Mouse (Mus musculus) stomach, embryonic 16.5 days (tissue): ENCODE data around the gene Myog. TPM values are rescaled to one million over a fixed set of nuclear protein-coding genes. Genes with fewer than 3 reads are reported as not detected.
"Not testable (repeated sequence)": the region's sequence is repeated elsewhere in the genome, so short reads cannot be mapped to it uniquely, and the experiment has no call there.

Source experiments
- ATAC-seq: fragments of 200-750 bp; cut with Nextera tagmentation; 2 replicates; pipeline ENCODE4 v1.8.0; 2017; ENCODE audit warnings: moderate number of reproducible peaks, moderate TSS enrichment; ENCODE audit not compliant: insufficient read depth, low FRiP score
- H3K27ac ChIP-seq: fragments of 300-500 bp; sonication (generic); 2 replicates; pipeline ENCODE4 v1.5.1; 2014; ENCODE audit warnings: low read length
- H3K27me3 ChIP-seq: fragments of 300-500 bp; sonication (generic); 2 replicates; pipeline ENCODE4 v1.6.1; 2014; ENCODE audit warnings: low read length, control low read depth, mixed read lengths; ENCODE audit not compliant: control insufficient read depth, insufficient read depth
- H3K36me3 ChIP-seq: fragments of 300-500 bp; sonication (generic); 2 replicates; pipeline ENCODE4 v1.6.1; 2014; ENCODE audit warnings: low read length; ENCODE audit not compliant: control insufficient read depth, insufficient read depth
- H3K4me1 ChIP-seq: fragments of 300-500 bp; sonication (generic); 2 replicates; pipeline ENCODE4 v1.6.1; 2014; ENCODE audit warnings: low read length, control low read depth, mixed read lengths; ENCODE audit not compliant: control insufficient read depth, insufficient read depth
- H3K4me2 ChIP-seq: fragments of 300-500 bp; sonication (generic); 2 replicates; pipeline ENCODE4 v1.6.1; 2014; ENCODE audit warnings: low read depth, low read length, mixed read lengths
- H3K4me3 ChIP-seq: fragments of 300-500 bp; sonication (generic); replicated peaks from 2 replicates; pipeline ENCODE4 v1.5.1; 2014; ENCODE audit warnings: mild to moderate bottlenecking, low read length
- H3K9ac ChIP-seq: fragments of 300-500 bp; sonication (generic); 2 replicates; pipeline ENCODE4 v1.6.1; 2014; ENCODE audit warnings: low read length
- H3K9me3 ChIP-seq: fragments of 300-500 bp; sonication (generic); replicated peaks from 2 replicates; pipeline ENCODE4 v1.6.1; 2016; ENCODE audit warnings: low read length, control low read depth; ENCODE audit not compliant: control insufficient read depth
- WGBS: fragments of 180-500 bp; shearing (Covaris S2); extraction: QIAGEN DNeasy Blood & Tissue Kit; methylation state at CpG from one replicate; pipeline ENCODE4 v1.1.7; 2014; 5-methylcytosine and 5-hydroxymethylcytosine counted together
- polyA plus RNA-seq: library from polyadenylated mRNA; unstranded; fragments of >200 nt; fragmentation: Nextera tagmentation; extraction: Ambion mirVana; gene quantifications from 2 replicates; pipeline ENCODE4 v1.2.1, GENCODE M21; 2015

Gene Myog
- polyA plus RNA-seq, 1 experiment from 2014 or later = 28.7 TPM

DNA sequence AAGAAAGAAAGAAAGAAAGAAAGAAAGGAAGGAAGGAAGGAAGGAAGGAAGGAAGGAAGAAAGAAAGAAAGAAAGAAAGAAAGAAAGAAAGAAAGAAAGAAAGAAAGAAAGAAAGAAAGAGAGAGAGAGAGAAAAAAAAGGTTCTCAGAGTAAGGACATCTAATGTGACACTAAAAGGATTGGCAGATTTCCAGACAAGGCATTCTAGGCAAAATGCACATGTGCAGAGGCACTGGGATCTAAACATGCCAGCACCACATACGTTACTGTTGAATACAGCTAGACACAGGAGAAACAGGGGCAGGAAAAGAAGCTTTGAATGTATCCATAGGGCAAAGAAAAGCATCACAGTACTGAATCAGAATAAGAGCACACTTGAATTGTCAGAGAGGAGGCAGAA is 40.1 kb upstream of the Myog start:
- H3K9ac ChIP-seq, H3K4me2 ChIP-seq, H3K4me1 ChIP-seq, H3K27ac ChIP-seq, H3K9me3 ChIP-seq, H3K36me3 ChIP-seq, H3K27me3 ChIP-seq, H3K4me3 ChIP-seq, ATAC-seq: not testable (repeated sequence)
- 68% methylated on average over 1 of the region's 1 CpGs for WGBS

- H3K4me1 ChIP-seq = no peaks in the 10 kb centered on the region
- H3K9ac ChIP-seq = no peak overlapping the region
- no peaks in the 10 kb centered on the region for H3K27me3 ChIP-seq
- H3K4me3 ChIP-seq = no peak overlapping the region
- 89% methylated on average over 6 of the region's 6 CpGs for WGBS
- ATAC-seq = no peak
- no peak overlapping the region for H3K4me2 ChIP-seq
- H3K36me3 ChIP-seq = no peaks in the 10 kb centered on the region
- peaks cover 5% of the 10 kb centered on the region; the same call in 1 of the 2 replicates for H3K9me3 ChIP-seq
- no peak overlapping the region for H3K27ac ChIP-seq
Observed at GRCm38 (mm10) chr1:134264341-134264740, 25.4 kb upstream of the Myog start.

- no peak overlapping the region for H3K4me2 ChIP-seq
- no peak overlapping the region for H3K27ac ChIP-seq
- no peaks in the 10 kb centered on the region for H3K27me3 ChIP-seq
- no peak for ATAC-seq
- no peaks in the 10 kb centered on the region for H3K4me1 ChIP-seq
- no peaks in the 10 kb centered on the region for H3K36me3 ChIP-seq
- no peak overlapping the region for H3K4me3 ChIP-seq
- WGBS = 36% methylated on average over 2 of the region's 2 CpGs
- H3K9ac ChIP-seq = no peak overlapping the region
- peaks cover 4% of the 10 kb centered on the region; the same call in 1 of the 2 replicates for H3K9me3 ChIP-seq
Observed at GRCm38 (mm10) chr1:134265797-134266196, 24.0 kb upstream of the Myog start.

DNA sequence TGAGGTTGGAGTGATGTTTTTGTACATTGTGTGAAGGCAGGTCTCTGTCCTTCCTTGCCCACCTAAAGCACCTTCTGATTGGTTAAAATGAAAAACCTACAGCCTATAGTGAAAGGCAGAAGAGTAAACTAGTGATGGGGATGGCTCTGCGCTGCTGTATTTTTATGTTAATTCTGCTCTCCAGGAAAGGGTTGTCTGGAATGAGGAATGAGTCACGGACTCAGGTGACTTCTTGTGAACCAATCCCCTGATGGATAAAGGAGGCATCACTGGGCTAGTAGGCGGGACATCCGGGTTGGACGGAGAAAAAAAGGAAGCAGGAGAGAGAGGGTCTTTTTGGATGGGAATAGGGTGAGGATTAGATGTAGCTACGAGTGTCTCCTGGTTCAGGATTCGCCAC is 19.8 kb upstream of the Myog start:
- H3K9me3 ChIP-seq = no peaks in the 10 kb centered on the region
- no peak overlapping the region for H3K4me2 ChIP-seq
- H3K36me3 ChIP-seq = no peaks in the 10 kb centered on the region
- no peak overlapping the region for H3K4me3 ChIP-seq
- no peaks in the 10 kb centered on the region for H3K27me3 ChIP-seq
- H3K9ac ChIP-seq = no peak overlapping the region
- 70% methylated on average over 7 of the region's 7 CpGs for WGBS
- no peak overlapping the region for H3K27ac ChIP-seq
- ATAC-seq = no peak
- H3K4me1 ChIP-seq = peaks cover 5% of the 10 kb centered on the region; the same call in 1 of the 2 replicates

DNA sequence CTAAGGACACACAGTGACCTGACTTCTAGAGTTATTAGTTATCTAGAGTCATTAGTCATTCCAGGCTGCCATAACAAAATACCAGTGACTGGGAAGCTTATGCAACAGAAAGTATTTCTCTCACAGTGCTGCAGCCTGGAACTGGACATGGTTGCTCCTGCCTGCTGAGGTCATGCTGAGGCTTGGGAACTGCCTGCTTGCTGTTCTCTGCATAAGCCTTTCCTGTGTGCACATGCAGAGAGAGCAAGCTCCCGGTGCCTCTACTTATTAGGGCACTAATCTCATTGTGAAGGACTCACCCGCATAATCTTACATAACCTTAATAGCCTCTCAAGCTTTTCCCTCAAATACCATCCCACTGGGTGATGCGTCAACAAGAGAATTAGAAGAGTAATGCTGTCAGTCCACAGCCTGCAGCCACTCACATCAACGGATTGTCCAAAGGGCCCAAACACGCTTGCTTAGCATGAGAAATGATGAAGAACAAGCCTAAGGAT is 17.0 kb upstream of the Myog start:
- H3K9ac ChIP-seq = no peak overlapping the region
- no peaks in the 10 kb centered on the region for H3K9me3 ChIP-seq
- WGBS = 66% methylated on average over 5 of the region's 5 CpGs

GRCm38 (mm10) chr1:134273493-134274395 is 16.0 kb upstream of the Myog start:
- Histone ChIP-seq H3K9me3 (no peaks in the 10 kb centered on the region), H3K9ac (no peak overlapping the region), H3K4me3 (no peak overlapping the region), H3K27ac (no peak overlapping the region), H3K36me3 (no peaks in the 10 kb centered on the region), H3K27me3 (no peaks in the 10 kb centered on the region), H3K4me1 (peaks cover 5% of the 10 kb centered on the region; the same call in 1 of the 2 replicates), H3K4me2 (no peak overlapping the region)
- 41% methylated on average over 9 of the region's 9 CpGs for WGBS
- ATAC-seq = no peak

More for the DNA sequence above, 17.0 kb upstream of the Myog start:
- Histone ChIP-seq H3K4me1 (peaks cover 5% of the 10 kb centered on the region; the same call in 1 of the 2 replicates), H3K36me3 (no peaks in the 10 kb centered on the region), H3K27me3 (no peaks in the 10 kb centered on the region), H3K4me3 (no peak overlapping the region), H3K27ac (no peak overlapping the region), H3K4me2 (no peak overlapping the region)
- ATAC-seq = no peak

DNA sequence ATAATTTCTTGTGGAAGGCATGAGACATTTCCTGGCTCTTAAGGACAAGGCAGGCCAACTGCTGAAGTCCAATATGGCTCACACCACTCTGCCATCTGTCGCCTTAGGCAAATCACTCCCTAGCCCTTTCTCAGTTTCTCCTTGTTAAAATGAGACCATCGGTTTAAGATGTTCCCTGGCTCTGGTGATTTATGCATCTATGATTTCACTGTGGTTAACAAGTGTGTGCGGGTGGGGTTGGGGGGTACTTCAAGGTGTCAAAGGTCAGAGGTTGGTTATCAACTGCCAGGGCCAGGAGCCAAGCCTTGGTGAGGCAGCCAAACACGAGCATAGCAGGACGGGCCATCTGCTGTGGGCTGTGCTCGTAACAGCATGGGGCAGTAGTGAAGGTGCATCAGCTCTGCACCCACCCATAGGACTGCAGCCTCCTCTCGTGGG is 15.3 kb upstream of the Myog start:
- Histone ChIP-seq H3K27ac (no peak overlapping the region), H3K4me3 (no peak overlapping the region), H3K4me1 (peaks cover 5% of the 10 kb centered on the region; the same call in 1 of the 2 replicates), H3K27me3 (no peaks in the 10 kb centered on the region), H3K36me3 (no peaks in the 10 kb centered on the region), H3K4me2 (no peak overlapping the region), H3K9me3 (no peaks in the 10 kb centered on the region), H3K9ac (no peak overlapping the region)
- WGBS = 72% methylated on average over 7 of the region's 7 CpGs
- ATAC-seq = no peak

DNA sequence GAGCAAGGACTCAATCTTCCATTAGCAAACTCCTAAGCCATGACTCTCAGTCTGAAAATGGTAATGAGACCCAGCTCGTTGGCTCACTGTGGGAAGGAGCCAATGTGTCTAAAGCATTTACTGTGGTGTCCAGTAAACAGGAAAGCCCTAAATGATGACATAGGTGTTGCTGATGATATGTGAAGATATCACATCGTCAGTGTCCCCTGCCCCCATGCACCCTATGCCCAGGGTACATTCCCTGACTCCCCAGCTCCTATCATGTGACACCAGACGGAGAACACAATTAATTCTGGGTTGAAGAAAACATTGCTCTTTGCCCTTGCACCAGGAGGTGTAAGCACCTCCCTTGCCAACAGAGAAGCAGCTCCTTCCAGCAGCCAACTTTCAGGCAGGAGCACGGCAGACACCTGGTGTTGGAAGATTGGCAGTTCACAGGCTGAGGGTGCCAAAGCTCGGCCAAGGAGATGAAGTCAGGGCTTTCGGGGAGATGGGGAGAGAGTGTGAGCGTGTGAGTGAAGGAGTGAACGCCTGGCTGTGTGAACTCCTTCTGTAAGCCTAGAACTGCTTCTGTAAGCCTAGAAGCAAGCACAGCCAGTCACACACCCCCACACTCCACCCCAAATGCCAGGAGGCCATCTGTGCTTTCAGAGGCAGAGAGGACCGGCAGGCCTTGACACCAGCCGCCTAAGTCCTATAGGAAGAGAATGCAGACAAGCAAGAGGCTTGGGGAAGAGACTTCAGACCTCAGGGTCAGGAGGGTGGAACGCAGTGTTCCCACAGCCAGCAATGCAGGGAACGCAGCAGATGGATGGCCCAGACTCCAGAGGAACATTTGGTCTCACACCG is 13.9 kb upstream of the Myog start:
- no peak overlapping the region for H3K4me2 ChIP-seq
- 60% methylated on average over 13 of the region's 13 CpGs for WGBS
- peak overlapping the region; percentile 5; the same call in 1 of the 2 replicates for H3K9ac ChIP-seq
- no peaks in the 10 kb centered on the region for H3K36me3 ChIP-seq
- peaks cover 5% of the 10 kb centered on the region; the same call in 1 of the 2 replicates for H3K4me1 ChIP-seq
- H3K27me3 ChIP-seq = no peaks in the 10 kb centered on the region
- ATAC-seq = no peak
- no peak overlapping the region for H3K4me3 ChIP-seq
- H3K27ac ChIP-seq = no peak overlapping the region
- H3K9me3 ChIP-seq = no peaks in the 10 kb centered on the region
